Mouse (Mus musculus) MEL (cell line): ENCODE data around the gene Gm20604. TPM values are rescaled to one million over a fixed set of nuclear protein-coding genes. Genes with fewer than 3 reads are reported as not detected.

ENCODE experiments used
- DNase-seq: peaks from one replicate; pipeline ENCODE4 v3.0.0; 2011; ENCODE audit warnings: low read depth, low spot score
- H3K27ac ChIP-seq: 2 replicates; pipeline ENCODE4 v1.5.1; 2012; ENCODE audit warnings: low read depth, mild to moderate bottlenecking, control low read depth, low read length, moderate library complexity; ENCODE audit not compliant: control insufficient read depth
- H3K27me3 ChIP-seq, 2 experiments: fragments of 150-350 bp in 1 of 2; sonication (generic) in 1 of 2; 2 replicates each; pipeline ENCODE4 v1.6.1; 2012; ENCODE audit warnings: low read length in 2 of 2, mild to moderate bottlenecking in 2 of 2, improper control_type of control experiment in 1 of 2, moderate library complexity in 1 of 2; ENCODE audit not compliant: insufficient read depth in 2 of 2, control insufficient read depth in 1 of 2
- H3K36me3 ChIP-seq, 2 experiments: 2 replicates each; pipeline ENCODE4 v1.6.1; 2012 to 2014; ENCODE audit warnings: low read length in 2 of 2, improper control_type of control experiment in 1 of 2, inconsistent platforms in 1 of 2, mild to moderate bottlenecking in 1 of 2; ENCODE audit not compliant: insufficient read depth in 2 of 2, control insufficient read depth in 1 of 2
- H3K4me1 ChIP-seq, 2 experiments: fragments of 150-350 bp in 1 of 2; sonication (generic) in 1 of 2; 2 replicates each; pipeline ENCODE4 v1.6.1; 2012; ENCODE audit warnings: low read length in 2 of 2, improper control_type of control experiment in 1 of 2, mild to moderate bottlenecking in 1 of 2; ENCODE audit not compliant: insufficient read depth in 2 of 2, control insufficient read depth in 1 of 2
- H3K4me3 ChIP-seq, 2 experiments: fragments of 150-350 bp in 1 of 2; sonication (generic) in 1 of 2; 2 replicates each; pipeline ENCODE4 v1.5.1; 2012; ENCODE audit warnings: low read depth in 2 of 2, low read length in 2 of 2, mild to moderate bottlenecking in 2 of 2, moderate library complexity in 2 of 2, control low read depth in 1 of 2, improper control_type of control experiment in 1 of 2; ENCODE audit not compliant: control insufficient read depth in 1 of 2, insufficient read depth in 1 of 2
- H3K79me2 ChIP-seq: 2 replicates; pipeline ENCODE4 v1.6.1; 2012; ENCODE audit warnings: mild to moderate bottlenecking, low read length, moderate library complexity; ENCODE audit not compliant: control insufficient read depth, poor library complexity, insufficient read depth
- H3K9ac ChIP-seq: 2 replicates; pipeline ENCODE4 v1.6.1; 2012; ENCODE audit warnings: low read depth, mild to moderate bottlenecking, control low read depth, low read length, moderate library complexity; ENCODE audit not compliant: control insufficient read depth, poor library complexity, severe bottlenecking
- H3K9me3 ChIP-seq: fragments of 150-350 bp; sonication (generic); replicated peaks from 2 replicates; pipeline ENCODE4 v1.6.1; 2012; ENCODE audit warnings: mild to moderate bottlenecking, low read length, improper control_type of control experiment, moderate library complexity; ENCODE audit not compliant: insufficient read depth
- BHLHE40 ChIP-seq: IDR thresholded peaks from 2 replicates; pipeline ENCODE4 v1.6.1; 2012; ENCODE audit warnings: low read depth, mild to moderate bottlenecking, inconsistent platforms, low read length, improper control_type of control experiment, borderline replicate concordance
- CHD1 ChIP-seq: IDR thresholded peaks from 2 replicates; pipeline ENCODE4 v1.6.1; 2012; ENCODE audit warnings: low read depth, mild to moderate bottlenecking, inconsistent platforms, low read length, improper control_type of control experiment
- CHD2 ChIP-seq: IDR thresholded peaks from 2 replicates; pipeline ENCODE4 v1.6.1; 2011; ENCODE audit warnings: low read length, improper control_type of control experiment
- CTCF ChIP-seq, 3 experiments: IDR thresholded peaks in 2 of 3; conservative IDR thresholded peaks in 1 of 3; 2 replicates each; pipeline ENCODE4 v1.5.1; 2011 to 2012; ENCODE audit warnings: low read length in 3 of 3, low read depth in 2 of 3, mild to moderate bottlenecking in 2 of 3, improper control_type of control experiment in 1 of 3, inconsistent platforms in 1 of 3, mixed read lengths in 1 of 3, moderate library complexity in 1 of 3; ENCODE audit not compliant: control insufficient read depth in 1 of 3, insufficient read depth in 1 of 3, poor library complexity in 1 of 3, severe bottlenecking in 1 of 3
- ELF1 ChIP-seq: IDR thresholded peaks from 2 replicates; pipeline ENCODE4 v1.6.1; 2014; ENCODE audit warnings: low read depth, mild to moderate bottlenecking, inconsistent platforms, low read length, improper control_type of control experiment, moderate library complexity
- EP300 ChIP-seq, 2 experiments: IDR thresholded peaks; 2 replicates each; pipeline ENCODE4 v1.6.1; 2011; ENCODE audit warnings: improper control_type of control experiment in 2 of 2, low read length in 2 of 2, low read depth in 1 of 2, mild to moderate bottlenecking in 1 of 2
- ETS1 ChIP-seq: IDR thresholded peaks from 2 replicates; pipeline ENCODE4 v1.6.1; 2012; ENCODE audit warnings: low read depth, mild to moderate bottlenecking, inconsistent platforms, low read length, improper control_type of control experiment, moderate library complexity
- GATA1 ChIP-seq: IDR thresholded peaks from 2 replicates; pipeline ENCODE4 v1.6.1; 2011; ENCODE audit warnings: low read depth, low read length, improper control_type of control experiment
- HCFC1 ChIP-seq: IDR thresholded peaks from 2 replicates; pipeline ENCODE4 v1.6.1; 2012; ENCODE audit warnings: low read depth, mild to moderate bottlenecking, inconsistent platforms, low read length, improper control_type of control experiment, moderate library complexity
- JUND ChIP-seq: IDR thresholded peaks from 2 replicates; pipeline ENCODE4 v1.6.1; 2011; ENCODE audit warnings: low read depth, mild to moderate bottlenecking, improper control_type of control experiment, low read length
- MAX ChIP-seq: IDR thresholded peaks from 2 replicates; pipeline ENCODE4 v1.6.1; 2011; ENCODE audit warnings: low read length, improper control_type of control experiment
- MAZ ChIP-seq: IDR thresholded peaks from 2 replicates; pipeline ENCODE4 v1.6.1; 2012; ENCODE audit warnings: low read depth, mild to moderate bottlenecking, inconsistent platforms, low read length, improper control_type of control experiment
- MYB ChIP-seq: IDR thresholded peaks from 2 replicates; pipeline ENCODE4 v1.6.1; 2011; ENCODE audit warnings: mild to moderate bottlenecking, low read depth, low read length, improper control_type of control experiment
- NRF1 ChIP-seq: IDR thresholded peaks from 2 replicates; pipeline ENCODE4 v1.6.1; 2014; ENCODE audit warnings: low read depth, mild to moderate bottlenecking, inconsistent platforms, low read length, improper control_type of control experiment, moderate library complexity; ENCODE audit not compliant: poor library complexity, insufficient read depth, severe bottlenecking
- POLR2AphosphoS5 ChIP-seq: IDR thresholded peaks from 2 replicates; pipeline ENCODE4 v1.6.1; 2012; ENCODE audit warnings: low read depth, borderline replicate concordance, mild to moderate bottlenecking, inconsistent platforms, low read length, moderate library complexity, mixed read lengths
- RAD21 ChIP-seq: IDR thresholded peaks from 2 replicates; pipeline ENCODE4 v1.6.1; 2011; ENCODE audit warnings: mild to moderate bottlenecking, low read depth, low read length, improper control_type of control experiment
- RCOR1 ChIP-seq: IDR thresholded peaks from 2 replicates; pipeline ENCODE4 v1.6.1; 2012; ENCODE audit warnings: low read depth, mild to moderate bottlenecking, inconsistent platforms, low read length, improper control_type of control experiment
- SIN3A ChIP-seq: IDR thresholded peaks from 2 replicates; pipeline ENCODE4 v1.6.1; 2012; ENCODE audit warnings: low read length, improper control_type of control experiment, inconsistent platforms
- SMC3 ChIP-seq: IDR thresholded peaks from 2 replicates; pipeline ENCODE4 v1.6.1; 2011; ENCODE audit warnings: low read depth, low read length, improper control_type of control experiment
- TAL1 ChIP-seq: IDR thresholded peaks from 2 replicates; pipeline ENCODE4 v1.6.1; 2012; ENCODE audit warnings: mild to moderate bottlenecking, inconsistent platforms, low read length, moderate library complexity, mixed read lengths
- TBP ChIP-seq: IDR thresholded peaks from 2 replicates; pipeline ENCODE4 v1.8.0; 2011; ENCODE audit warnings: low read depth, low read length, improper control_type of control experiment
- TCF12 ChIP-seq: IDR thresholded peaks from 2 replicates; pipeline ENCODE4 v1.6.1; 2014; ENCODE audit warnings: low read depth, mild to moderate bottlenecking, inconsistent platforms, low read length, improper control_type of control experiment, moderate library complexity
- USF1 ChIP-seq: IDR thresholded peaks from 2 replicates; pipeline ENCODE4 v1.6.1; 2014; ENCODE audit warnings: low read depth, mild to moderate bottlenecking, inconsistent platforms, low read length, improper control_type of control experiment, moderate library complexity
- ZC3H11A ChIP-seq: IDR thresholded peaks from 2 replicates; pipeline ENCODE4 v1.6.1; 2012; ENCODE audit warnings: low read depth, mild to moderate bottlenecking, inconsistent platforms, low read length, improper control_type of control experiment
- ZKSCAN1 ChIP-seq: IDR thresholded peaks from 2 replicates; pipeline ENCODE4 v1.6.1; 2012; ENCODE audit warnings: low read depth, mild to moderate bottlenecking, inconsistent platforms, low read length, improper control_type of control experiment, moderate library complexity
- polyA plus RNA-seq, 2 experiments: library from polyadenylated mRNA; stranded (reverse) in 1 of 2; unstranded in 1 of 2; fragments of >175 nt in 1 of 2; fragments of >200 nt in 1 of 2; gene quantifications; 2 replicates each; pipeline versions ENCODE4 v1.2.1 to v1.2.4; 2012; ENCODE audit warnings: low replicate concordance in 2 of 2, low read depth in 1 of 2; ENCODE audit not compliant: insufficient read length in 2 of 2, insufficient read depth in 1 of 2, missing spikeins in 1 of 2
- total RNA-seq: library from RNA; depleted of rRNA; stranded (reverse); fragments of 300-350 nt; gene quantifications from 2 replicates; pipeline ENCODE4 v1.2.3, GENCODE M21; 2012

Gene Gm20604
- total and polyA plus RNA-seq, 3 experiments, result 7.9 to 8.8 TPM; not detected in 1

GRCm38 (mm10) chr12:102756304-102756703 lies 2.2 kb downstream of the Gm20604 start:
- DNase-seq, result peak; percentile 60
- H3K27me3 ChIP-seq, result no peaks in the 10 kb centered on the region
- no peak overlapping the region for H3K27ac ChIP-seq
- H3K36me3 ChIP-seq, result peaks cover 2 to 33% of the 10 kb centered on the region in 2 experiments
- H3K4me3 ChIP-seq, result no peak overlapping the region
- peaks cover 0 to 11% of the 10 kb centered on the region in 2 experiments; a peak in 2 of 4 replicates for H3K4me1 ChIP-seq
- H3K9me3 ChIP-seq, result no peaks in the 10 kb centered on the region
- H3K9ac ChIP-seq, result no peak overlapping the region
- peak; percentile 39 to 52 (median 50) for TF ChIP-seq CTCF (IDR thresholded peaks at IDR 0.05 in 2 of 3, conservative IDR thresholded peaks at IDR 0.05 in 1 of 3; ENCODE audit: control insufficient read depth in 1 of 3, insufficient read depth in 1 of 3, low read depth in 2 of 3, low read length in 3 of 3, poor library complexity in 1 of 3, severe bottlenecking in 1 of 3)
- TF ChIP-seq MYB, result no peak
- peak; percentile 2; the same call in 1 of the 2 replicates for TF ChIP-seq RAD21
- peaks cover 65% of the 10 kb centered on the region for H3K79me2 ChIP-seq

GRCm38 (mm10) chr12:102748256-102748655 lies 10.2 kb downstream of the Gm20604 start:
- peaks cover 8 to 19% of the 10 kb centered on the region in 2 experiments; a peak in 3 of 4 replicates for H3K4me1 ChIP-seq
- peaks cover 2 to 36% of the 10 kb centered on the region in 2 experiments; a peak in 3 of 4 replicates for H3K36me3 ChIP-seq
- no peaks in the 10 kb centered on the region for H3K9me3 ChIP-seq
- TF ChIP-seq USF1, result no peak
- TF ChIP-seq RAD21, result no peak
- no peak for TF ChIP-seq ZKSCAN1
- TF ChIP-seq HCFC1, result no peak
- TF ChIP-seq ZC3H11A, result no peak
- no peak for TF ChIP-seq CHD1
- no peak for DNase-seq
- no peaks in the 10 kb centered on the region for H3K27me3 ChIP-seq
- no peak overlapping the region for H3K4me3 ChIP-seq
- H3K27ac ChIP-seq, result 0 out of 2 replicates have a peak overlapping the region, but pooled peaks have one; percentile 5
- H3K79me2 ChIP-seq, result peaks cover 49% of the 10 kb centered on the region
- no peak overlapping the region for H3K9ac ChIP-seq

- Histone ChIP-seq H3K27ac (peak overlapping the region; percentile 87), H3K9me3 (no peaks in the 10 kb centered on the region), H3K4me3 (peak overlapping the region; percentile 52 to 87), H3K79me2 (peaks cover 37% of the 10 kb centered on the region), H3K36me3 (peaks cover 0 to 47% of the 10 kb centered on the region in 2 experiments; a peak in 3 of 4 replicates), H3K9ac (peak overlapping the region; percentile 82), H3K27me3 (no peaks in the 10 kb centered on the region), H3K4me1 (peaks cover 8 to 26% of the 10 kb centered on the region in 2 experiments; a peak in 3 of 4 replicates)
- peak; percentile 87 for DNase-seq
- TF ChIP-seq POLR2AphosphoS5 (no peak), TBP (no peak), CTCF (IDR thresholded peaks at IDR 0.05 in 2 of 3, conservative IDR thresholded peaks at IDR 0.05 in 1 of 3; ENCODE audit: control insufficient read depth in 1 of 3, insufficient read depth in 1 of 3, low read depth in 2 of 3, low read length in 3 of 3, poor library complexity in 1 of 3, severe bottlenecking in 1 of 3) (peak in 2 of 3 experiments; percentile 6 to 17; a peak in 1 of 6 replicates), ELF1 (no peak), NRF1 (no peak), JUND (no peak), ETS1 (peak; percentile 87), EP300 (IDR thresholded peaks at IDR 0.05; ENCODE audit: low read depth in 1 of 2, low read length in 2 of 2) (peak; percentile 53 to 74), MAZ (no peak), MAX (no peak), ZKSCAN1 (no peak), CHD2 (no peak), SIN3A (peak; percentile 47), TCF12 (peak; percentile 45; the same call in 1 of the 2 replicates), BHLHE40 (peak; percentile 79; the same call in 1 of the 2 replicates), HCFC1 (no peak), GATA1 (peak; percentile 90), TAL1 (no peak; the same call in 1 of the 2 replicates), RCOR1 (peak; percentile 88), RAD21 (no peak), SMC3 (no peak)
Observed at GRCm38 (mm10) chr12:102744839-102745238, 13.6 kb downstream of the Gm20604 start.
